Mouse (Mus musculus): ENCODE data around the gene Btbd35f4.
"Not testable (repeated sequence)": the region's sequence is repeated elsewhere in the genome, so short reads cannot be mapped to it uniquely, and the experiment has no call there.

Gene Btbd35f4

GRCm38 (mm10) chrX:4800196-4800595, at the start of gene Btbd35f4:
Gene Btbd35f4, plus strand, starts transcription at chrX:4800496.
- DNase-seq (ENCODE audit: low spot score) = not testable (repeated sequence)

- DNase-seq (ENCODE audit: low spot score) = not testable (repeated sequence)
Measured at GRCm38 (mm10) chrX:4840016-4840415, 39.7 kb downstream of the Btbd35f4 start.

Measured in retina, embryonic 14.5 days (tissue).